In the genomic region with DNA sequence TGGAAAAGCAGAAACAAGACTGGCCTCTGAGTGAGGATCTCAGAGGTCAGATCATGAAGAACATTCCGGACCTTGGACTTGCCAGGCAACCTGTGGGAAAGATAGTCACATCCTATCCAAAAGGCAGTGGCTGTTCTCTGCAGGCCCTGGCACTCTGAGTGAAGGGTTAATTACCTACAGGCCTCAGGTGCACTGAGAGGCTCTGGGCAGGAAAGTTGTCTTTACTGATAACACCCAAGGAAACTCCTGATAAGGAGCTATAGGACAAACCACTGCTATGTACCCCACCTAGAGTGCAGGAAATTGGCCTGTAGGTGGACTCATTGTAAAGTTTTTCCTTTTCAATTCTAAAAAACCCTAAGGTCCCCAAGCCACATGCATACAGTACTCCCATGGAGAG, we compare ENCODE assay signal across 28 mouse cellular contexts.
"Had no signal": no experiment of that assay in that cellular context is flagged by ENCODE, and none has a peak within 500 bp of the region (broad histone marks: within the 10 kb centered on the region; RNA-seq: fewer than 3 reads in every experiment).

No protein-coding gene starts in this region.

- H3K4me1 ChIP-seq: heart, embryonic 13.5 days; heart, embryonic 15.5 days; hindbrain, embryonic 10.5 days; hindbrain, embryonic 12.5 days; kidney, embryonic 15.5 days; limb, embryonic 13.5 days; limb, embryonic 15.5 days; liver, embryonic 12.5 days had no signal

- H3K9ac ChIP-seq: heart, embryonic 13.5 days; heart, embryonic 15.5 days; hindbrain, embryonic 12.5 days; hindbrain, embryonic 14.5 days; kidney, embryonic 15.5 days; limb, embryonic 13.5 days; limb, embryonic 15.5 days; liver, embryonic 12.5 days; liver, embryonic 14.5 days had no signal

- H3K4me2 ChIP-seq: heart, embryonic 11.5 days; heart, embryonic 13.5 days; heart, embryonic 15.5 days; hindbrain, embryonic 12.5 days; hindbrain, embryonic 14.5 days; kidney, embryonic 15.5 days; limb, embryonic 13.5 days; limb, embryonic 15.5 days; liver, embryonic 12.5 days had no signal

- H3K27ac ChIP-seq: gastrocnemius, adult 2 months; heart, adult 2 months; heart, embryonic 13.5 days; heart, embryonic 15.5 days; hindbrain, embryonic 10.5 days; hindbrain, embryonic 12.5 days; hindbrain, embryonic 14.5 days; kidney, embryonic 15.5 days; kidney, postnatal 0 days; limb, embryonic 13.5 days; limb, embryonic 15.5 days; liver, embryonic 12.5 days; liver, embryonic 14.5 days had no signal

- H3K27me3 ChIP-seq: heart, embryonic 13.5 days; heart, embryonic 15.5 days; hindbrain, embryonic 12.5 days; kidney, embryonic 15.5 days; limb, embryonic 13.5 days; limb, embryonic 15.5 days; liver, embryonic 12.5 days had no signal

- H3K4me3 ChIP-seq: gastrocnemius, adult 2 months; heart, adult 2 months; heart, embryonic 13.5 days; heart, embryonic 15.5 days; hindbrain, embryonic 10.5 days; hindbrain, embryonic 12.5 days; kidney, embryonic 15.5 days; limb, embryonic 13.5 days; limb, embryonic 15.5 days; liver, embryonic 12.5 days had no signal

- H3K36me3 ChIP-seq: heart, embryonic 13.5 days; heart, embryonic 15.5 days; hindbrain, embryonic 10.5 days; hindbrain, embryonic 12.5 days; kidney, embryonic 15.5 days; limb, embryonic 13.5 days; limb, embryonic 15.5 days; liver, embryonic 12.5 days had no signal

- H3K9me3 ChIP-seq: heart, embryonic 13.5 days; heart, embryonic 15.5 days; hindbrain, embryonic 10.5 days; hindbrain, embryonic 12.5 days; kidney, embryonic 15.5 days; limb, embryonic 13.5 days; limb, embryonic 15.5 days; liver, embryonic 12.5 days had no signal

- ATAC-seq: hindbrain, embryonic 16.5 days; inflammation-experienced regulatory T-cells, adult 6 months; liver, embryonic 12.5 days had no signal

- DNase-seq: gastrocnemius, adult 2 months; gastrocnemius, postnatal 10 days; gastrocnemius, postnatal 25 days; heart, adult 2 months; heart, postnatal 14 days; heart, postnatal 4 days; kidney, adult 11 months; kidney, adult 2 months; kidney, adult 9 months; kidney, postnatal 14 days; kidney, postnatal 36 days; layer of hippocampus, adult 9-11 months; layer of hippocampus, postnatal 36 days; left cerebral cortex, postnatal 4 days had no signal
